ENCODE assay signal across 8 mouse cellular contexts in genomic region chr1:8123021-8123420, GRCm38 (mm10).
A peak's percentile ranks its signal among the peaks of the same experiment; 100 is the strongest.
DNase-seq lines count a peak whose midpoint lies in the region; ATAC-seq lines count a peak whose summit lies in the region.
"Not testable (repeated sequence)": the region's sequence is repeated elsewhere in the genome, so short reads cannot be mapped to it uniquely, and the experiment has no call there.

No protein-coding gene starts in this region.

- not testable (repeated sequence) for H3K4me2 ChIP-seq in limb, embryonic 13.5 days (replicated peaks); midbrain, embryonic 11.5 days

- not testable (repeated sequence) for H3K27me3 ChIP-seq in limb, embryonic 13.5 days; midbrain, embryonic 11.5 days (ENCODE audit: control insufficient read depth, insufficient read depth, low read length)

- H3K27ac ChIP-seq in limb, embryonic 13.5 days; midbrain, embryonic 11.5 days (ENCODE audit: low read depth, low read length): not testable (repeated sequence)

- DNase-seq in 3T3-L1 (ENCODE audit: low read depth, low spot score) (peak; percentile 52), WW6 (ENCODE audit: low read depth, low spot score) (peak; percentile 40)
- peak; percentile 89 for DNase-seq in embryo, embryonic 10.5 days (ENCODE audit: low spot score)
- DNase-seq in gastrocnemius, postnatal 10 days, result peak; percentile 15
- DNase-seq in induced T-regulatory cell, adult 2 months (ENCODE audit: low read depth), result peak; percentile 2
- peak; percentile 92 for DNase-seq in midbrain, embryonic 11.5 days (ENCODE audit: low spot score, missing footprints)
- DNase-seq in testis, postnatal 10 days (ENCODE audit: low spot score), result peak; percentile 82

- H3K36me3 ChIP-seq in limb, embryonic 13.5 days; midbrain, embryonic 11.5 days (ENCODE audit: control insufficient read depth, insufficient read depth, low read length): not testable (repeated sequence)

- H3K9me3 ChIP-seq in limb, embryonic 13.5 days; midbrain, embryonic 11.5 days (ENCODE audit: control insufficient read depth, low read length): not testable (repeated sequence)

- not testable (repeated sequence) for H3K4me3 ChIP-seq in limb, embryonic 13.5 days; midbrain, embryonic 11.5 days (ENCODE audit: low read depth, low read length)

- WGBS in limb, embryonic 13.5 days, result 40% methylated on average over 8 of the region's 8 CpGs
- WGBS in midbrain, embryonic 11.5 days, result 52% methylated on average over 8 of the region's 8 CpGs

- H3K9ac ChIP-seq in limb, embryonic 13.5 days; midbrain, embryonic 11.5 days (ENCODE audit: low read length): not testable (repeated sequence)

- ATAC-seq in limb, embryonic 13.5 days (ENCODE audit: low FRiP score, low read depth), result 0 out of 2 replicates have a peak, but pooled peaks have one; percentile 32
- ATAC-seq in midbrain, embryonic 11.5 days (ENCODE audit: low FRiP score), result not testable (repeated sequence)

- not testable (repeated sequence) for H3K4me1 ChIP-seq in limb, embryonic 13.5 days; midbrain, embryonic 11.5 days (ENCODE audit: control insufficient read depth, insufficient read depth, low read length)

Comparison
In these comparisons a context has a peak if more than half of its experiments do, and no peak if none do; other contexts are left out.
1. DNase-seq: peak in every context shown above with its lines; median percentile 92 in midbrain, embryonic 11.5 days; 89 in embryo, embryonic 10.5 days; 82 in testis, postnatal 10 days; 52 in 3T3-L1; 40 in WW6; 15 in gastrocnemius, postnatal 10 days; 2 in induced T-regulatory cell, adult 2 months.